Mouse (Mus musculus) monocyte, adult 2 months (primary cell): ENCODE data around the gene Elovl3.
"Not testable (repeated sequence)": the region's sequence is repeated elsewhere in the genome, so short reads cannot be mapped to it uniquely, and the experiment has no call there.

Experiments
- DNase-seq, 2 experiments: peaks; one replicate each; pipeline ENCODE4 v3.0.0; 2022; ENCODE audit warnings: low spot score in 2 of 2, low read depth in 1 of 2

Elovl3 gene

GRCm38 (mm10) chr19:46135297-46135696, 3.6 kb downstream of the Elovl3 start:
- peak; percentile 42 to 74 for DNase-seq

- peak in 1 of 2 experiments; percentile 28 for DNase-seq
These were observed 4.3 kb downstream of the Elovl3 start for GRCm38 (mm10) chr19:46135789-46136638.

GRCm38 (mm10) chr19:46136639-46137580, 5.2 kb downstream of the Elovl3 start:
- peak; percentile 38 to 67 for DNase-seq

GRCm38 (mm10) chr19:46140324-46140723, 8.6 kb downstream of the Elovl3 start:
- DNase-seq = no peak

- DNase-seq = no peak
These were observed 9.4 kb downstream of the Elovl3 start for GRCm38 (mm10) chr19:46141091-46141490.

- DNase-seq = no peak
These were observed 16.0 kb downstream of the Elovl3 start, which contains the start of gene Pitx3 for GRCm38 (mm10) chr19:46147511-46148371. Pitx3 (minus strand) TSS chr19:46148326.

- DNase-seq = peak in 1 of 2 experiments; percentile 38
These were observed 16.7 kb downstream of the Elovl3 start for GRCm38 (mm10) chr19:46148372-46148760.

GRCm38 (mm10) chr19:46149091-46149490, 17.4 kb downstream of the Elovl3 start:
- DNase-seq = no peak

GRCm38 (mm10) chr19:46152127-46152803, 20.6 kb downstream of the Elovl3 start, which contains the start of gene Gbf1:
Gbf1 (plus strand) TSS chr19:46152509.
- peak; percentile 84 to 88 for DNase-seq

- DNase-seq = no peak
These were observed 34.3 kb downstream of the Elovl3 start for GRCm38 (mm10) chr19:46165950-46166349.

GRCm38 (mm10) chr19:46167169-46167568, 35.5 kb downstream of the Elovl3 start:
- not testable (repeated sequence) for DNase-seq

GRCm38 (mm10) chr19:46169396-46169795, 37.7 kb downstream of the Elovl3 start:
- no peak for DNase-seq

GRCm38 (mm10) chr19:46169913-46170312, 38.2 kb downstream of the Elovl3 start:
- DNase-seq = no peak

GRCm38 (mm10) chr19:46172541-46172940, 40.8 kb downstream of the Elovl3 start:
- no peak for DNase-seq

- no peak for DNase-seq
These were observed 43.5 kb downstream of the Elovl3 start for GRCm38 (mm10) chr19:46175173-46175572.

GRCm38 (mm10) chr19:46177046-46177445, 45.3 kb downstream of the Elovl3 start:
- no peak for DNase-seq

- no peak for DNase-seq
These were observed 48.6 kb downstream of the Elovl3 start for GRCm38 (mm10) chr19:46180274-46180673.

- DNase-seq = no peak
These were observed 50.5 kb downstream of the Elovl3 start for GRCm38 (mm10) chr19:46182241-46182640.
